Mouse (Mus musculus) MEL (cell line): ENCODE results near the gene Pdgfa. TPM values are rescaled to one million over a fixed set of nuclear protein-coding genes. Genes with fewer than 3 reads are reported as not detected.

ENCODE experiments used
- DNase-seq: peaks from one replicate; pipeline ENCODE4 v3.0.0; 2011; ENCODE audit warnings: low read depth, low spot score
- H3K27ac ChIP-seq: 2 replicates; pipeline ENCODE4 v1.5.1; 2012; ENCODE audit warnings: low read depth, mild to moderate bottlenecking, control low read depth, low read length, moderate library complexity; ENCODE audit not compliant: control insufficient read depth
- H3K27me3 ChIP-seq, 2 experiments: fragments of 150-350 bp in 1 of 2; sonication (generic) in 1 of 2; 2 replicates each; pipeline ENCODE4 v1.6.1; 2012; ENCODE audit warnings: low read length in 2 of 2, mild to moderate bottlenecking in 2 of 2, improper control_type of control experiment in 1 of 2, moderate library complexity in 1 of 2; ENCODE audit not compliant: insufficient read depth in 2 of 2, control insufficient read depth in 1 of 2
- H3K36me3 ChIP-seq, 2 experiments: 2 replicates each; pipeline ENCODE4 v1.6.1; 2012 to 2014; ENCODE audit warnings: low read length in 2 of 2, improper control_type of control experiment in 1 of 2, inconsistent platforms in 1 of 2, mild to moderate bottlenecking in 1 of 2; ENCODE audit not compliant: insufficient read depth in 2 of 2, control insufficient read depth in 1 of 2
- H3K4me1 ChIP-seq, 2 experiments: fragments of 150-350 bp in 1 of 2; sonication (generic) in 1 of 2; 2 replicates each; pipeline ENCODE4 v1.6.1; 2012; ENCODE audit warnings: low read length in 2 of 2, improper control_type of control experiment in 1 of 2, mild to moderate bottlenecking in 1 of 2; ENCODE audit not compliant: insufficient read depth in 2 of 2, control insufficient read depth in 1 of 2
- H3K4me3 ChIP-seq, 2 experiments: fragments of 150-350 bp in 1 of 2; sonication (generic) in 1 of 2; 2 replicates each; pipeline ENCODE4 v1.5.1; 2012; ENCODE audit warnings: low read depth in 2 of 2, low read length in 2 of 2, mild to moderate bottlenecking in 2 of 2, moderate library complexity in 2 of 2, control low read depth in 1 of 2, improper control_type of control experiment in 1 of 2; ENCODE audit not compliant: control insufficient read depth in 1 of 2, insufficient read depth in 1 of 2
- H3K79me2 ChIP-seq: 2 replicates; pipeline ENCODE4 v1.6.1; 2012; ENCODE audit warnings: mild to moderate bottlenecking, low read length, moderate library complexity; ENCODE audit not compliant: control insufficient read depth, poor library complexity, insufficient read depth
- H3K9ac ChIP-seq: 2 replicates; pipeline ENCODE4 v1.6.1; 2012; ENCODE audit warnings: low read depth, mild to moderate bottlenecking, control low read depth, low read length, moderate library complexity; ENCODE audit not compliant: control insufficient read depth, poor library complexity, severe bottlenecking
- H3K9me3 ChIP-seq: fragments of 150-350 bp; sonication (generic); replicated peaks from 2 replicates; pipeline ENCODE4 v1.6.1; 2012; ENCODE audit warnings: mild to moderate bottlenecking, low read length, improper control_type of control experiment, moderate library complexity; ENCODE audit not compliant: insufficient read depth
- CHD2 ChIP-seq: IDR thresholded peaks from 2 replicates; pipeline ENCODE4 v1.6.1; 2011; ENCODE audit warnings: low read length, improper control_type of control experiment
- CTCF ChIP-seq, 3 experiments: IDR thresholded peaks in 2 of 3; conservative IDR thresholded peaks in 1 of 3; 2 replicates each; pipeline ENCODE4 v1.5.1; 2011 to 2012; ENCODE audit warnings: low read length in 3 of 3, low read depth in 2 of 3, mild to moderate bottlenecking in 2 of 3, improper control_type of control experiment in 1 of 3, inconsistent platforms in 1 of 3, mixed read lengths in 1 of 3, moderate library complexity in 1 of 3; ENCODE audit not compliant: control insufficient read depth in 1 of 3, insufficient read depth in 1 of 3, poor library complexity in 1 of 3, severe bottlenecking in 1 of 3
- E2F4 ChIP-seq: IDR thresholded peaks from 2 replicates; pipeline ENCODE4 v1.6.1; 2011; ENCODE audit warnings: low read depth, low read length, improper control_type of control experiment, borderline replicate concordance
- ELF1 ChIP-seq: IDR thresholded peaks from 2 replicates; pipeline ENCODE4 v1.6.1; 2014; ENCODE audit warnings: low read depth, mild to moderate bottlenecking, inconsistent platforms, low read length, improper control_type of control experiment, moderate library complexity
- EP300 ChIP-seq, 2 experiments: IDR thresholded peaks; 2 replicates each; pipeline ENCODE4 v1.6.1; 2011; ENCODE audit warnings: improper control_type of control experiment in 2 of 2, low read length in 2 of 2, low read depth in 1 of 2, mild to moderate bottlenecking in 1 of 2
- ETS1 ChIP-seq: IDR thresholded peaks from 2 replicates; pipeline ENCODE4 v1.6.1; 2012; ENCODE audit warnings: low read depth, mild to moderate bottlenecking, inconsistent platforms, low read length, improper control_type of control experiment, moderate library complexity
- GABPA ChIP-seq: IDR thresholded peaks from 2 replicates; pipeline ENCODE4 v1.6.1; 2012; ENCODE audit warnings: low read depth, mild to moderate bottlenecking, inconsistent platforms, low read length, improper control_type of control experiment, moderate library complexity
- KAT2A ChIP-seq: conservative IDR thresholded peaks from 2 replicates; pipeline ENCODE4 v1.6.1; 2012; ENCODE audit warnings: low read depth, low read length, improper control_type of control experiment, inconsistent platforms
- MAFK ChIP-seq: IDR thresholded peaks from 2 replicates; pipeline ENCODE4 v1.6.1; 2011; ENCODE audit warnings: low read depth, mild to moderate bottlenecking, low read length, improper control_type of control experiment, borderline replicate concordance
- MAX ChIP-seq: IDR thresholded peaks from 2 replicates; pipeline ENCODE4 v1.6.1; 2011; ENCODE audit warnings: low read length, improper control_type of control experiment
- MEF2A ChIP-seq: IDR thresholded peaks from 2 replicates; pipeline ENCODE4 v1.6.1; 2014; ENCODE audit warnings: low read depth, mild to moderate bottlenecking, inconsistent platforms, low read length, improper control_type of control experiment; ENCODE audit not compliant: poor library complexity, insufficient replicate concordance, severe bottlenecking; ENCODE audit errors: extremely low read depth
- MYB ChIP-seq: IDR thresholded peaks from 2 replicates; pipeline ENCODE4 v1.6.1; 2011; ENCODE audit warnings: mild to moderate bottlenecking, low read depth, low read length, improper control_type of control experiment
- NELFE ChIP-seq: IDR thresholded peaks from 2 replicates; pipeline ENCODE4 v1.6.1; 2011; ENCODE audit warnings: low read depth, low read length, improper control_type of control experiment
- POLR2A ChIP-seq, 2 experiments: IDR thresholded peaks; 2 replicates each; pipeline ENCODE4 v1.6.1; 2011 to 2012; ENCODE audit warnings: low read length in 2 of 2, mild to moderate bottlenecking in 2 of 2, control low read depth in 1 of 2, improper control_type of control experiment in 1 of 2, low read depth in 1 of 2, moderate library complexity in 1 of 2; ENCODE audit not compliant: control insufficient read depth in 1 of 2, insufficient read depth in 1 of 2, poor library complexity in 1 of 2
- POLR2AphosphoS2 ChIP-seq: IDR thresholded peaks from 2 replicates; pipeline ENCODE4 v1.6.1; 2011; ENCODE audit warnings: low read length, improper control_type of control experiment
- POLR2AphosphoS5 ChIP-seq: IDR thresholded peaks from 2 replicates; pipeline ENCODE4 v1.6.1; 2012; ENCODE audit warnings: low read depth, borderline replicate concordance, mild to moderate bottlenecking, inconsistent platforms, low read length, moderate library complexity, mixed read lengths
- SIN3A ChIP-seq: IDR thresholded peaks from 2 replicates; pipeline ENCODE4 v1.6.1; 2012; ENCODE audit warnings: low read length, improper control_type of control experiment, inconsistent platforms
- TAL1 ChIP-seq: IDR thresholded peaks from 2 replicates; pipeline ENCODE4 v1.6.1; 2012; ENCODE audit warnings: mild to moderate bottlenecking, inconsistent platforms, low read length, moderate library complexity, mixed read lengths
- TBP ChIP-seq: IDR thresholded peaks from 2 replicates; pipeline ENCODE4 v1.8.0; 2011; ENCODE audit warnings: low read depth, low read length, improper control_type of control experiment
- TCF12 ChIP-seq: IDR thresholded peaks from 2 replicates; pipeline ENCODE4 v1.6.1; 2014; ENCODE audit warnings: low read depth, mild to moderate bottlenecking, inconsistent platforms, low read length, improper control_type of control experiment, moderate library complexity
- ZKSCAN1 ChIP-seq: IDR thresholded peaks from 2 replicates; pipeline ENCODE4 v1.6.1; 2012; ENCODE audit warnings: low read depth, mild to moderate bottlenecking, inconsistent platforms, low read length, improper control_type of control experiment, moderate library complexity
- ZNF384 ChIP-seq: IDR thresholded peaks from 2 replicates; pipeline ENCODE4 v1.6.1; 2012; ENCODE audit warnings: low read depth, mild to moderate bottlenecking, inconsistent platforms, low read length, improper control_type of control experiment
- polyA plus RNA-seq, 2 experiments: library from polyadenylated mRNA; stranded (reverse) in 1 of 2; unstranded in 1 of 2; fragments of >175 nt in 1 of 2; fragments of >200 nt in 1 of 2; gene quantifications; 2 replicates each; pipeline versions ENCODE4 v1.2.1 to v1.2.4; 2012; ENCODE audit warnings: low replicate concordance in 2 of 2, low read depth in 1 of 2; ENCODE audit not compliant: insufficient read length in 2 of 2, insufficient read depth in 1 of 2, missing spikeins in 1 of 2
- total RNA-seq: library from RNA; depleted of rRNA; stranded (reverse); fragments of 300-350 nt; gene quantifications from 2 replicates; pipeline ENCODE4 v1.2.3, GENCODE M21; 2012

Gene Pdgfa
- total and polyA plus RNA-seq, 3 experiments, result not detected

- no peak overlapping the region for H3K27ac ChIP-seq
- H3K4me3 ChIP-seq, result no peak overlapping the region
- DNase-seq, result no peak
- H3K36me3 ChIP-seq, result no peaks in the 10 kb centered on the region
- H3K9ac ChIP-seq, result no peak overlapping the region
- H3K79me2 ChIP-seq, result no peaks in the 10 kb centered on the region
- TF ChIP-seq GABPA (no peak), ELF1 (no peak), MAX (no peak), TBP (no peak), SIN3A (no peak), POLR2AphosphoS2 (no peak), POLR2AphosphoS5 (no peak), MAFK (no peak), NELFE (no peak), MEF2A (no peak), POLR2A (IDR thresholded peaks at IDR 0.05; ENCODE audit: control insufficient read depth in 1 of 2, insufficient read depth in 1 of 2, low read depth in 1 of 2, low read length in 2 of 2, poor library complexity in 1 of 2) (no peak), EP300 (IDR thresholded peaks at IDR 0.05; ENCODE audit: low read depth in 1 of 2, low read length in 2 of 2) (no peak), ETS1 (no peak), CTCF (IDR thresholded peaks at IDR 0.05 in 2 of 3, conservative IDR thresholded peaks at IDR 0.05 in 1 of 3; ENCODE audit: control insufficient read depth in 1 of 3, insufficient read depth in 1 of 3, low read depth in 2 of 3, low read length in 3 of 3, poor library complexity in 1 of 3, severe bottlenecking in 1 of 3) (no peak), KAT2A (no peak), TAL1 (no peak), MYB (no peak), CHD2 (no peak)
- H3K9me3 ChIP-seq, result no peaks in the 10 kb centered on the region
- no peaks in the 10 kb centered on the region for H3K27me3 ChIP-seq
- no peaks in the 10 kb centered on the region for H3K4me1 ChIP-seq
Observed at GRCm38 (mm10) chr5:139020595-139020994, 23.4 kb upstream of the Pdgfa start.

- Histone ChIP-seq H3K79me2 (no peaks in the 10 kb centered on the region), H3K4me3 (no peak overlapping the region)
- no peak for DNase-seq
Observed at GRCm38 (mm10) chr5:139017371-139018124, 20.4 kb upstream of the Pdgfa start.

More at GRCm38 (mm10) chr5:139017371-139018124, 20.4 kb upstream of the Pdgfa start:
- TF ChIP-seq EP300 (IDR thresholded peaks at IDR 0.05; ENCODE audit: low read depth in 1 of 2, low read length in 2 of 2), result no peak
- TF ChIP-seq TCF12, result no peak
- TF ChIP-seq ZKSCAN1, result no peak
- no peak for TF ChIP-seq TBP
- TF ChIP-seq ZNF384, result no peak
- TF ChIP-seq E2F4, result no peak
- no peak for TF ChIP-seq SIN3A
- TF ChIP-seq POLR2AphosphoS5, result no peak
- Histone ChIP-seq H3K27me3 (no peaks in the 10 kb centered on the region), H3K9me3 (no peaks in the 10 kb centered on the region), H3K9ac (no peak overlapping the region), H3K4me1 (no peaks in the 10 kb centered on the region), H3K27ac (no peak overlapping the region), H3K36me3 (no peaks in the 10 kb centered on the region)
